25 mouse cellular contexts compared by ENCODE assay signal in the genomic region with DNA sequence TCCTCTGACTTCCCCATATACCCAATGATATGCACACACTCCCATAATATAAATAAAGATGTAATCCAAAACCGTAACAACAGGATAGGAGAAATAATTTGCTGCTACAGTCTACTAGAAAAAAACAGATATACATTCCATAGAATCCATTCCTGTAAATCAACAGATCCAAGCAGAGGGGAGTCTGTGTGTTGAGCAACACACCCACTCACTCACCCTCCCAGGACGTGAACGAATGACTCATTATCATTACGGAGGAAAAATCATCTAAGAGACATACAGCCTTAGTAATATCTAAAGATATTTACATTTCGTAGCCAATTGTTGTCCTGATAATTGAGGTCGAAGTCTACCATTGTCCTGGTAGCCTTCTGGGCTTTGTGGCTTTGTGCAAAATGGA.
"Had no signal": no experiment of that assay in that cellular context is flagged by ENCODE, and none has a peak within 500 bp of the region (broad histone marks: within the 10 kb centered on the region; RNA-seq: fewer than 3 reads in every experiment).

No protein-coding gene starts in this region.

- H3K27me3 ChIP-seq: heart, embryonic 12.5 days; intestine, embryonic 15.5 days; limb, embryonic 13.5 days; limb, embryonic 15.5 days; liver, embryonic 12.5 days had no signal

- H3K9me3 ChIP-seq: heart, embryonic 10.5 days; heart, embryonic 12.5 days; hindbrain, embryonic 10.5 days; hindbrain, embryonic 12.5 days; intestine, embryonic 15.5 days; limb, embryonic 13.5 days; limb, embryonic 15.5 days; liver, embryonic 12.5 days had no signal

- H3K4me3 ChIP-seq: heart, embryonic 10.5 days; heart, embryonic 12.5 days; hindbrain, embryonic 10.5 days; hindbrain, embryonic 12.5 days; intestine, embryonic 15.5 days; layer of hippocampus, adult 2 months; limb, embryonic 13.5 days; limb, embryonic 15.5 days; liver, embryonic 12.5 days had no signal

- ATAC-seq: hindbrain, embryonic 16.5 days; inflammation-experienced regulatory T-cells, adult 6 months; intestine, embryonic 15.5 days; intestine, postnatal 0 days; liver, embryonic 12.5 days had no signal

- H3K27ac ChIP-seq: heart, embryonic 10.5 days; hindbrain, embryonic 10.5 days; hindbrain, embryonic 12.5 days; hindbrain, embryonic 14.5 days; intestine, embryonic 15.5 days; layer of hippocampus, adult 2 months; limb, embryonic 13.5 days; limb, embryonic 15.5 days; liver, embryonic 12.5 days; liver, embryonic 14.5 days had no signal

- H3K4me1 ChIP-seq: heart, embryonic 10.5 days; heart, embryonic 12.5 days; hindbrain, embryonic 12.5 days; intestine, embryonic 15.5 days; liver, embryonic 12.5 days had no signal

- DNase-seq: gastrocnemius, postnatal 14 days; gastrocnemius, postnatal 36 days; heart, adult 11 months; heart, postnatal 10 days; heart, postnatal 4 days; kidney, adult 18-20 months; kidney, adult 8-10 months; kidney, postnatal 10 days; kidney, postnatal 36 days; layer of hippocampus, postnatal 36 days; left cerebral cortex, postnatal 4 days had no signal

- H3K36me3 ChIP-seq: heart, embryonic 10.5 days; heart, embryonic 12.5 days; hindbrain, embryonic 10.5 days; hindbrain, embryonic 12.5 days; intestine, embryonic 15.5 days; limb, embryonic 13.5 days; limb, embryonic 15.5 days; liver, embryonic 12.5 days had no signal

- H3K9ac ChIP-seq: heart, embryonic 12.5 days; hindbrain, embryonic 12.5 days; hindbrain, embryonic 14.5 days; intestine, embryonic 15.5 days; limb, embryonic 13.5 days; limb, embryonic 15.5 days; liver, embryonic 12.5 days; liver, embryonic 14.5 days had no signal

- H3K4me2 ChIP-seq: heart, embryonic 12.5 days; hindbrain, embryonic 12.5 days; hindbrain, embryonic 14.5 days; intestine, embryonic 15.5 days; limb, embryonic 13.5 days; limb, embryonic 15.5 days; liver, embryonic 12.5 days had no signal
